Mouse (Mus musculus): ENCODE results near the gene Hsf2bp. TPM values are rescaled to one million over a fixed set of nuclear protein-coding genes. Genes with fewer than 3 reads are reported as not detected.
"Not testable (repeated sequence)": the region's sequence is repeated elsewhere in the genome, so short reads cannot be mapped to it uniquely, and the experiment has no call there.

Gene Hsf2bp
- not detected in 2 replicates for total RNA-seq (2015)
- total RNA-seq (2017), result not detected in 2 replicates

DNA sequence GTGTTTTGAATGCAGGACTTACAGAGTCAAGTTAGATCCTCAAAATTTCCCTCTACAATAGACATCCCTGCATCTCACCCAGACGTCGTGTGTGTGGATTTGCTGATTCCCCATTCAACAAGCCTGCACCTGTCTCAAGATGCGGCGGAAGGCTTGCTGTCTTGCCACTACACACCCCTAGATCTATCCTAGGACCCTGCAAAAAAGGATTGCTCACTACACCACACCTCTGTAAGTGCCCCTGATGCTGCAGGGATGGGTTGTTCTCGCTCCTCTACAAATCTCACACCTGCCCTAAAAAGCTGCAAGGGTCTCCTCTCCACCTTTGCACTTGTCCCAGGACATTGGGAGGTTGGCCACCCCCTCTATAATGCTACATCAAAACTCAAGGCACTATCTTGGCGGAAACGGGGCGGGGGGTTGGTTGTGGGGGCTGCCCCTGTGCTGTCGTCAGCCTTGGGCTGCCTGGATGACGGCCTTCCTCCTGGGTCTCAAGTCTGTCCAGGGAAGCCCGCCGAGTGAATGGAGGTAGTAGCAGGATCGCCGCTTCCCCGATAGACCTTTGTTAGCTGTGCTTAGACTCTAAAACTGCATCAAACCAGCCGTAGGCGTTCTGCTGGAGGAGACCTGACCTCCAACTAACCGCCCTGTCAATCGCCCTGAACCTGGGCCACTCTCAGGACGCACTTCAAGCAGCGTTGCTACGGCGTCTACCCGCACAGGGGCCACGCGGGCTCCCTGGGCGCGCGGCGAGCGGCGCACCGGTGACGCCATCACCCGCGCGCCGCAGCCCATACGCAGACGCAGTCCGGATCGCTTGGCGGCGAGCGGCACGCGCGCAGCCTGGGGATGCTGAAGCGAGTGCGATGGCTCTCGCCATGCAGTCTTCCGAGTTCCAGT is at the start of gene Hsf2bp, which contains the start of gene Rrp1b:
TSS of gene Hsf2bp (minus strand) at position 741 of the 900 bp plus-strand sequence.
TSS of gene Rrp1b (plus strand) at position 492 of the 900 bp plus-strand sequence.
- peak; percentile 72 for ATAC-seq (ENCODE audit: poor library complexity, severe bottlenecking)

DNA sequence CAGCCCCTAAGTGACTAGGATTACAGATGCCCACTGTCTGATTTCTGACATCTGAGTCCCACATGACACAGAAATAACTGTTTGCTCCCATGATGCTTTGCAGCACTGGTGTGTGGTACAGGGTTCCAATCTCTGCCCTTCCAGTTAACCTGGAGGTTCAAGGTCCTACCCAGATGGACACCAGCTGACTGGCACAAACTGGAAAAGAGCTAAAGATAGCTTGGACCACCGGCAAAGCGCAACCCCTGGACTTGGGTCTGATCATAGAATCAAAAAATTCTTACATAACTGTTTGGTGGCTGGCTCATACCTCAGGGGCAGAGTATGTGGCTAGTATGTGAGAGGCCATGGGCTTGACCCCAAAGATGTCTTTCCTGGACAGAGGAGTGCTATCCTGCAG is 47.2 kb upstream of the Hsf2bp start:
- ATAC-seq (ENCODE audit: poor library complexity, severe bottlenecking), result no peak

DNA sequence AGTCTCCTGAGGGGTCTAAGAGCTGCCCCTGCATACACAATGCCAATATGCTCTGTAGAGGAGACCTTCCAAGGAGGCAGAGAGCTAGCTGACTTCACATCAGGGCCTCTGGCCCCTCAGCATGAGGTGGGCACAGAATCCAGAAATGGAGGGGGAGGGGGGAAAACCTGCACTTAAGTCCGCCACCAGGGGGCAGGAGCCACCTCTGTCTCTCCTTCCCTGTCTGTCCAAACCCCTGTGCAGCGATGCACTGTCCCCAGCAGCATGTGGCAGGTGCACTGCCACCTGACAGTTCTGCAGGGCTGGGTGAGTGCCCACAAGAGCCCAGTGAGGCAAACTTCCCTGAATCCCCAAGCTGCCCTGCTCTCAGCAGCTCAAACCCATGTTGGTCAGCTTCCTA is 39.0 kb upstream of the Hsf2bp start:
- peak; percentile 33 for ATAC-seq (ENCODE audit: poor library complexity, severe bottlenecking)

DNA sequence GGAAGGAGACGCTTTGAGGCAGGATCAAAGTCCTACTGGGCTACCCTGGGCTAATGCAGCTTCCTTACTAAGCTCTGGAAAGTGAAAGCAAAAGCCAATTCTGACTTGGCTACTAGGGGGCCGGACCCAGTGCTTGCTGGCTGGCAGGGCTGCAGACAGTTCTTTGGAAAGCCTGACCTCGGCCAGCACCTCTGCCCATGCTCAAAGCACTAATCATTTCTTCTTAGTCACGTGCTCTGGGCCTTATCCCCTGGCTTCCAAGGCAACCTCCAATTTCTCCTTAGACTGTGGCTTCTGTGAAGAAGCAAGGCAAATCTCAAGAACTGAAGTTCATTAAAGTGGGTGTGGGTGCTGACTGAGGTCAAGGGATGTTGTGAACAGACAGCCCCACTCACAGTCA is 38.5 kb upstream of the Hsf2bp start:
- ATAC-seq (ENCODE audit: poor library complexity, severe bottlenecking), result no peak

DNA sequence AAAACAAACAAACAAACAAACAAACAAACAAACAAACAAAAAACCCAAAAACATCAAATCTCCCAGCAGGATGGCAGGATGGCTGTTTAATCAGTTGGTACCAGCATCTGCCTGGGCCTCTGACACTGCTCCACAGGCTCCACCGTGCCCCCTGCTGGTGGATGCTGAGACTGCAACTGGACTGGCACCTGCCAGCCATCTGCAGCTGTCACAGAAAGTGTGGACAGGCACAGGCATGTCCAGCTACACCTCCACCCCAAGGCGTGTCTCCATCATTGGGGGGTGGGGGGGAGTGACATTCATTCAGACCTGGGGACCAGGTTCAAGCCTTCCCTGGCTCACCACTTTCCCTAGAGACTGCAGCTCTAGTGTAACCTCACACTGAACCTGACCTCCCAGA is 37.2 kb upstream of the Hsf2bp start:
- ATAC-seq (ENCODE audit: poor library complexity, severe bottlenecking), result peak; percentile 90

DNA sequence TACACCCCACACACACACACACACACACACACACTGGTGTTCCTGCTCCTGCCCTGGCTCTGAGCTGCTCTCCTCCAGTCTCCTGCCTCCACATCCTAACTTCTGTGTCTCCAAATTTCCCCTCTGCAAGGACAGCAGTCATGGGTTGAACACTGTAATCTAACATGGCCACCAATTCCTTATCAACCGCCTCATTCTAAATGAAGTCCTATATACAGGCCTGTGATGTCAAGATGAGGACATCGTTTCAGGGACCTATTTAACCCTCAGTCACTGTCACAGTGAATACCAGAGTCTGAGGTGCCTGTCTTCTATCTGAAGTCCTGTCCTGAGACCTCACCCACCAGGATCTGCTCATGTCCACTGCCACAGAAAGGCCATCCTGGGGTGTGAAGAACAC is 32.7 kb upstream of the Hsf2bp start:
- ATAC-seq (ENCODE audit: poor library complexity, severe bottlenecking), result no peak

DNA sequence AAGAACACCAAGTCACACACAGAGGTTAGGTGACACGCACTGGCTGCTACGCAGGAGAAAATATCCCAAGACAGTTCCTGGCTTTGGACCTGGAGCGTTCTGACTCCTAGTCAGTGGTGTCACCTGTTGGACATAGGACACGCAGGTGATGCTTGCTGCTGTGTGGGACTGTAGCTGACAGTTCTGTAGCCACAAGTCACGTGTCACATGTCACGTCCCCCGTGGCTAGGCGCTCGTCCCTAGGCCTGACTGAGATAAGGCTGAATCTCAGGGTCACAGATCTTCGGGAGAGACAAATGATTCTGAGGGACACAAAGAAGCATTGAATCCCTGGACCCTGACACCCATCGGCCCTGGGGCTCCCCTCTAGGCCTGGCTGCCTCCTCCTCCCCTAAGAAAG is 32.2 kb upstream of the Hsf2bp start:
- ATAC-seq (ENCODE audit: poor library complexity, severe bottlenecking), result no peak

DNA sequence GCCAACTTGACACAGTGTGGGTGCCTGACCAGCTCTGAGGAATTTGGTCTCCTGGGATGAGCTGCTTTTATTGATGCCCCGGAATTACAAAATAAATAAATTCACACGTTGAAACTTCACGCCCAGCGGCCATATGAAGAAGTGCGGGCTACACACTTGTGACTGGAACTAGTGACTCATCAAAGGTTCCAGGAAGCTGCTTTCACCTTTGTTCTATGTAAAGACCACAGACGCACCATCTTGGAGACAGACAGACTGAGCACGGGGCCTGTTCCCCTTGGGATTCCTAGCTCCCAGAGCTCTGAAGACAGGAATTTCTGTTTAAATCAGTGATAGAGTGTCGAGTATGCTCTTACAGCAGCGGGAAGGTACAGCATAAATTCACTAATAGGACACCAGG is 31.4 kb upstream of the Hsf2bp start:
- ATAC-seq (ENCODE audit: poor library complexity, severe bottlenecking), result no peak; the same call in 1 of the 2 replicates

DNA sequence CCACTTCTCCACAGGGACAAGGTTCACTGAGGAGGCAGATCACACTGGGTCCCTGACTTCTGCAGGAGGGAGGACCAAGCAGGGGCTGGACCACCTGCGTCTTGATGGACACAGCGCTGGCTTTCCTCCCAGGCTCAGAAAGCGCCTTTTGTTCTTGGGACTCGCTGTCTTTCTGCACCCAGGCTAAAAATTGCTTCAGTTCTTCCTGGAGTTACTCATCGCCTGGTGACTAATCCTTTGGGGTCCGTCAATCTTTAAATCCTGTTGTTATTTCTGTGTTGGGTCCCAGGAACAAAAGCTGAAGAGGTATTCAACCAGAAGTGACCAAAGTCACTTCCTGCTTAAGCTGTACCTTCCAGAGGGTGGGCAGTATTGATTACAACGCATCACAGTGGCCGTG is 28.6 kb upstream of the Hsf2bp start:
- ATAC-seq (ENCODE audit: poor library complexity, severe bottlenecking), result not testable (repeated sequence)

DNA sequence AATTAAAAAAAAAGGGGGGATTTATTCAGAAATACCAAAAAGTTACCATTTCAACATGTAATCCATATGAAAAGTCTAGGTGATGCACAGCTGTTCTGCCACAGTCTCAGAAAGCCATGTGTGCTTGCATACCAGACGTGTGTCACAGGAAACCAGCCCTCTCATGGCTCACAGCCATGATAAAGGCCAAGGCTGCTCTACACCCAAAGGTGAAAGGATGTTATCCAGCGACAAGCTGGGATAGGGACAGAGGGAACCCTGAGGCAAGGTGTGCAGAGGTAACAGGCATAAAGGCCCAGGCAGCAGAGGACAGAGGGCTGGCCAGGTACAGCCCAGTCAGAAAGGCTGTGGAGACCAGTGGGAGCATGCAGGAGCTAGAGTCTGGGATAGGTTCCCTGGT is 27.5 kb upstream of the Hsf2bp start:
- ATAC-seq (ENCODE audit: poor library complexity, severe bottlenecking), result no peak

DNA sequence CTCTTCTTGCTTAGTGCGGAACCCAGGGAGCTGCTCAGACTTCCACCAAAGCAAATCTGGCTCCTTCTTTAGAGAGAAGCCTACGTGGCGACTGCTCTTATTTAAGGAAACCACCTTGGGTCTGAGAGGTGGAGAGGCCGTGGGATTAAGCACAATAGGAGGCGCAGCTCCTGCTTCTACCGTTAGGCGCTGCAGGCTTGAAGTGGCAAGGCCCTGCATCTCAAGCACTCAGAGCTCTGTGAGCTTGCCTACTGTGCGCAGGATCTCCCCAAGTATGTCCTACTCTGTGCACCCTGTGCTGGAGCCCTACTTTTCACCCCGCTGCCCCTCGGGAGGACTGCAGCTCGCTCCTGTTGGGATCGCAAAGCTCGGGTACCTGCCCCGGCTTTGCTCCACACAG is 25.1 kb upstream of the Hsf2bp start:
- ATAC-seq (ENCODE audit: poor library complexity, severe bottlenecking), result no peak

DNA sequence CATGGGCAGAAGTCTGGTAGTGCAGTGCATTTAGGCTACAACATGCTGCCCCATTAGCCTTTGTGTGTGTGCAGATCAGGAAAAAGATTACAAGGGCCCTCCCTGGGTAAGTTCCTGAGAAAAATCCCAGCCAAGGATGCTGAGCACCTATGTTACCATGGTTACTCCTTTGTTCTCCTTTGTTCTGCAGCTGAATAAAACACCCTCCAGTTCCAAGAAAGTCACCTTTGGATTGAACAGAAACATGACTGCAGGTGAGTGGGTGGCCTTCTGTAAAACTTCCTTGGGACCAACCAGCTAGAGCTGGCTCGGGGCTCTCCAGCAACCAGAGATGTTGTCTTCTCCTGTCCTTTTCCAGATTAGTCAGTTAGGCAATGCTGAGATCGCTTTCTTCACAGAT is 22.9 kb upstream of the Hsf2bp start:
- no peak for ATAC-seq (ENCODE audit: poor library complexity, severe bottlenecking)

DNA sequence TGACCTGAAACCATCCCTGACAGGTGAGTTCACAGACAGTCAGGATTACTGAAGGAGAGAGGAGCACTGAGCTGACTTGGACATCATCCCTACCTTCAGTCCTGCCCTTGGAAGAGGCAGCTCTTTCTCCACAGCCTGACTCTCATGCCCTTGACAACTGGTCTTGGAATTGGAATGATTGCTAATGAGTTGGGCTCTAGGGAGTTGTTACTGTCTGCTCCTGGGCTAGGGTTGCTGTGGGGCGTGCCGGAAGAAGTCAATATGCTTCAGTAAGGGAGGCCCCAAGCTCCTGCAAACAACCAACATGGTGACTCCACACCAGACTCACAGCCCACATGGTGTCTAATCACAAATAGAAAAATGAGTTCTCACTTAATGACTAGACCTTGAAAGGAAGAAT is 21.7 kb upstream of the Hsf2bp start:
- ATAC-seq (ENCODE audit: poor library complexity, severe bottlenecking), result no peak

DNA sequence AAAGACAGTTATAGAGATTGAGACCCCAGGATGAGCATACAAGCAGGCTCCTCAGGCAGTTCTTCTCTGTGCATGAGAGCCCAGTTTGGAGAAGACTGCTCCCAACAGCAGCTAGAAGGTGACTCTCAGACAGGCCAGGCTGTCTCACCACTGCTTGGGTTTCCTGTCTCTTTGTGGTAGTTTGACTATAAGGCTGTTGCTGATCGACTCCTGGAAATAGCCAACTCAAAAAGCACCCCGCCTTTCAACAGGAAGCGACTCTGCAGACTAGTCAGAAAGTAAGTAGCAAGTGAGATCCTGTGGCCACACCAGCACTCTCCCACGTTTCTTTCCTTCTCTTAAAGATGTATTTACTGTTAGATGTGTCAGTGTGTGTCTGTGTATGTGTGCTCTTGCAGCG is 17.5 kb upstream of the Hsf2bp start:
- peak; percentile 30; the same call in 1 of the 2 replicates for ATAC-seq (ENCODE audit: poor library complexity, severe bottlenecking)

DNA sequence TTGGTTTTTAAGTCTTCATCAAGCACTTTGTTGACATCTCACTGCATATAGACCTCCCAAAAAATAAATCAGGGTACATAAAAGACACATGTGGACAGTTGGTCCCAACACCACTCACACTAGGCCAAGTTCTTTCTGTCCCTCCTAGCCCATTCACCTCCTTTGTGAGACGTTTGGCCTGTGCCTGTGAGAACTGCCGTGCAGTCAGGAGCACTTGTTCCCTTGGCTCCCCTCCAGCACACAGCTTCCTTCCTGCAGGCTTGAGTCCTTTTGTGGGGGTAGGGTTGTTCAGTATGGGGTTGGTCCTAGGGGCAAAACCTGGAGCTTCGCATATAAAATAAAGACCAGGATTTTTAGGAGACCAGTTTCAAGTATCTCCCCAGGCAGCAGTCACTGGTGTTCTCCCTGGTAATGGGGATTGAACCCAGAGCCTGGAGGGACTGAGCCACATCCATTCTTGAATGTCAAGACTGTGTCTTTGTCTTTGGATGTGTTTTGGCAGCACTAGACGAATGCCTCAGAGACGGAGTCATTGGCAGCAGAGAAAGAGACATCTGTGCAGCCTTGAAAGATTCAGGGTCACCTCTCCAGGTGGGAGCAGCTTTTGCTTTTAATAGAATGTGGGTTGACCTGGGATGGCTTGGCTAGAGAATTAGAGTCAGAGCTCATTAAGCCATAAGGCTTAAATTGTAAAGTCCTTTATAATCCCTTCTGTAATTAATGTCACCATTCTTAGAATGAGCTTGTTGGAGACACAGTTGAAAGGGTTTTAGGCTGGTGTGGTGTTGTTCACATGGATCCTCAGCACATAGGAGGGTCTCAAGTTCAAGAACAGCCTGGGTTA is 16.3 kb upstream of the Hsf2bp start:
- ATAC-seq (ENCODE audit: poor library complexity, severe bottlenecking), result no peak

DNA sequence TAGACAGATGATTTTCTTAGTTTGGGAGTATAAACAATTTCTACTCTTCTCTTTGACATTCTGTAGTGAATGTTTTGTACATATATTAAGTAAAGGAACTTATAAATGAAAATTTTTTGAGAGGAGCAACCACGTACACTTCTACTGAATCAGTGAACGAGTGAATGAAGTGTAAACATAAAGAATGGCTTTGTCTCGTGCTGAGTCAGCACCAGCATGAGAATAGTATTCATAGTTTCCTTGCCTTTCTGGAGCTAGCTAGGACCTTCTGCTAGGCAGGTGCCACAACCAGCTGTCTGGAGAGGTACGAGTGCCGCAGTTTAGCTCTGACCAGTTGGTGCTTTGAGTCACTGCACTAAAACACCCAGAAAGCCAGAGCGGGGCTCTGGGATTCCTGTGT is 14.5 kb upstream of the Hsf2bp start:
- ATAC-seq (ENCODE audit: poor library complexity, severe bottlenecking), result no peak

DNA sequence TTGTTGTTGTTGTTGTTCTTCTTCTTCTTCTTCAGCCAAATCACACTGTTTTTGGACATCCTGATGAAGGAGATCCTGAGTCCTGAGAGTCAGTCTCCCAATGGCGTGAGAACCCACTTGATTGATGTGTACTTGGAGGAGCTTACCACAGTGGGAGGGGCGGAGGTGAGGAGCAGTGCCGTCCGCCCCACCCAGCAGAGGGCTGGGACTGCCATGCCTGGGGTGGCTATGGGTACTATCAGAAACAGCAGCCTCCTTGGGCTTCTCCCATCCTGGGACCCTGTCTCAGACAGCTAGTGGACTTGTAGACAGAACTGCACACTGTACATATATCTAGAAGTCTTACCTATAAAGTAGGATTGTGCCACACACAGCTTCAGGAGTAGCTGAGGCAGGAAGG is 13.8 kb upstream of the Hsf2bp start:
- ATAC-seq (ENCODE audit: poor library complexity, severe bottlenecking), result no peak

DNA sequence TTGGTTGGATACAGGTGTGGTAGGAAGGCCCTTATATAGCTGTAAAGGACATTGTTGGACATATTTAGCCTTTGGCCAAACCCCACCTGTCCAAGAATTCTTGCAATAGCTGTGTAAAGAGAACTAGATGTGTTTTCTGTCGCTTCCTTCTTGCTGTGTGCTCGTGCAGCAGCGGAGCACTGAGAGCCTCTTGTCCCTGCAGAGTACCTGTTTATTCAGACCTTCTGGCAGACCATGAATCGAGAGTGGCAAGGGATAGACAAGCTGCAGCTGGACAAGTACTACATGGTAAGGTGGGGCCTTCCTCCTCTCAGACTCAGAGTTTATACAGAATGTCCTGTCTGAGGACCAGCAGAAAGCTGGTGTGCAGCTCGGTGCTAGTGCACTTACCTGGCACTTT is 12.2 kb upstream of the Hsf2bp start:
- no peak for ATAC-seq (ENCODE audit: poor library complexity, severe bottlenecking)

DNA sequence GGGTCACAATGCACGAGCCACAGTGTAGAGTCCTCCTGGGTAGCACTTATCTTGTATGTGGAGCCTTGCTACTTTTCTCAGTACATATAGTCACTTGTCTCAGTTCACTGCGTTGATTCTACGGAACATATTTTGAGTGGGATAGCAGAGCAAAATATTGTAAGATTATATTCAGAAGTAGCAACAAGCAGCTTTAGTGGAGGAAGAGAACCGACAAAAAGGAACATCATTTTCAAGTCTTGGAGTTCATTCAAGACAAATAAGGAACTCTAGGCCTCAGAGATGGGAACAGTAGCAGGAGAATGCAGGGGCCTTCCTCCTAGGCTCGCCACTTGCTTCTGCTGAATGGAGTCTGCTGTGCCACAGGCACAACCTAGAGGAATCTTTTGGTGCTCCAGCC is 10.4 kb upstream of the Hsf2bp start:
- no peak for ATAC-seq (ENCODE audit: poor library complexity, severe bottlenecking)

DNA sequence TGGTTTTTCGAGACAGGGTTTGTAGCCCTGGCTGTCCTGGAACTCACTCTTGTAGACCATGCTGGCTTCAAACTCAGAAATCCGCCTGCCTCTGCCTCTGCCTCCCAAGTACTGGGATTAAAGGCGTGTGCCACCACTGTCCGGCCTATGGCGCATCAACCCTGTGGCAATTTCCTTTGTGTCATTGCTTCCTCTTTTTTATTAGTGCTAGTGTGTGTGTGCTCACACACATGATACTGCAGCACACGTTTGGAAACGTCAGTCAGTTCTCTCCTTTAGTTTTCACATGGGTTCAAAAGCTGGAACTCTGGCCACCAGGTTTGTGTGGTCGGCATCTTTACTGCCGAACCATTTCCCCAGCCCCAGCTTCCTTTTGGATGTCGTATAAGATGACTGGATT is 4.1 kb upstream of the Hsf2bp start:
- ATAC-seq (ENCODE audit: poor library complexity, severe bottlenecking), result peak; percentile 88

DNA sequence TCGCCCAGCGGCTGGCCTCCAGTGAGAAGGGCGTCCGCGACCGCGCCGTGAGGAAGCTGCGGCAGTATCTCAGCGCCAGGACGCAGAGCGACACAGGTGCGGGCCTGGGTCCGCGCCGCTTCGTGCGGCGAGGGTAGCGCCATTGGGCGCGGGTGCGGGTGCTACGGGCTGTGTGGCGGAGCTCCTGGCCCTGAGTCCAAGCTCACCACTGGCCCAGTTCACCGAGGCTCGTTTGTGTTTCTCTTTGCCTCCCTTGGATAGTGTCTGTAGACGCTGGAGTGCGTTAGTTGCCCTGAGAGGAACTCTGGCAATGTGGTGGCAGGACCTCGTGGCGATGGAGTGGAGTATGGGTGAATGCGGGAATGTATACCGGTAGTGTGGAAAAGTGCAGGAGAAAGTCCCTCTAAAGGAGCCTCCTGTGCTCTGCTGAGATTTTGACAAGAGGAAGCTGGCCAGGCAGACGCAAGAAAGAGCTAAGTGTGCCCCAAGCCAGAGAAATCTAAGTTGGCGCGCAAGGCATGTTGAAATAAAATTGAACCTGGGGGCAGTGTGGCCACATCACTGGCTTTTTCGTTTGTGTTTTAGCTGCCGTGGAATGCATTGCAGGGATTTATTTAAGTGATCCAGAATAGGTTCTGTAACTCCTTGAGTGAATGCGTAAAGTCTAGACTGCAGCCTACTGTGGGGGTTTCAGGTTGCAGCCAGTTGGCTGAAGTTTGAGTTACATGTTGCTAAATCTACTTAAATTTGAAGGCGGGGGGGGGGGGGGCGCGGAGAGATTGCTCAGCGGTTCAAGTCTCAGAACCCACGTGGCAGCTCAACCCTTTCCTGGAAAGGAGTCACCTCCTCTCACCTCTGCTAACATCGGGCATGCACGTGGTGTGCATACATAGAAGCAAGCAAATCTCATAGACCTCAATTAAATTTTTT is 625 bp upstream of the Hsf2bp start:
- no peak for ATAC-seq (ENCODE audit: poor library complexity, severe bottlenecking)

All from megakaryocyte, adult 5-6 weeks (primary cell).